Mouse (Mus musculus) v-Abl transformed pro-B cells (cell line): Measurements from ENCODE around the gene Kif17.

Experiments
- in situ Hi-C, 2 experiments: fragments of 400-800 bp; cut with MboI; formaldehyde crosslinking; loops; one replicate each; pipeline ENCODE4 v1.15.1; 2025; ENCODE audit not compliant: unreplicated experiment in 2 of 2

Kif17 gene

GRCm38 (mm10) chr4:138307739-138308138 lies 57.5 kb downstream of the Kif17 start:
- in situ Hi-C loops = loop anchor here in 1 of 2 experiments (25.0 kb wide), 1 partner anchor 970 kb away; no protein-coding TSS in a partner anchor

- in situ Hi-C loops = loop anchor here in 1 of 2 experiments (10.0 to 25.0 kb wide), 2 partner anchors 346 to 973 kb away; no protein-coding TSS in a partner anchor
Observed at GRCm38 (mm10) chr4:138310311-138310910, 60.2 kb downstream of the Kif17 start.

DNA sequence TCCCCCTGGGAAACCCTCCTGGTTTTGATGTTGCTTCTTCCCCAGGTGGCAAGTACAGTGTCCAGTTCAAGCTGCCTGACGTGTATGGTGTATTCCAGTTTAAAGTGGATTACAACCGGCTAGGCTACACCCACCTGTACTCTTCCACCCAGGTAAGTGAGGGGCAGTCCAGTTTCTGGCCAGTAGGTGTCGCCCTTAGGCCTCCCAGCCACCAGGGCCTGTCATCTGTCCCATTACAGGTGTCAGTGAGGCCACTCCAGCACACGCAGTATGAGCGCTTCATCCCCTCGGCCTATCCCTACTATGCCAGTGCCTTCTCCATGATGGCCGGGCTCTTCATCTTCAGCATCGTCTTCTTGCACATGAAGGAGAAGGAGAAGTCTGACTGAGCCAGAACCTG lies 61.4 kb downstream of the Kif17 start:
- in situ Hi-C loops = loop anchor here in 1 of 2 experiments (10.0 to 25.0 kb wide), 2 partner anchors 347 to 974 kb away; no protein-coding TSS in a partner anchor

DNA sequence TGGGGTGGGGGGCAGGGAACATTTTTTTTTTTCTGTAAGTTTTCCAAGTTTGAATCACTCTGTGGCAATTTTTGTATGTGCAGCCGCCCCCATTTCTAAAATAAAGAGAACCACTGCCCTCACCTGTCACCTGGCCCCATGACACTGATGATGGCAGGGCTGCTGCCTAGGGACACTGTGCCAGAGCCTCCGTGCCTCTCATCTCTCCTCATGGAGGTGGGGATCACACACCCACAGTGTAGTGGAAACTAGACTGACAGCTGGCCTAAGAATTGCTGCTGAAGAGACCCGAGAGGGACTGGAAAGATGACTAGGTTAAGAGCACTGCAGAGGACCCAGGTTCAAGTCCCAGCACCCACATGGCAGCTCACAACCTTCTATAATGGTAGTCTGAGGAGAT lies 61.9 kb downstream of the Kif17 start:
- in situ Hi-C loops = loop anchor here in 1 of 2 experiments (10.0 to 25.0 kb wide), 2 partner anchors 347 to 975 kb away; no protein-coding TSS in a partner anchor

GRCm38 (mm10) chr4:138313021-138313420 lies 62.8 kb downstream of the Kif17 start:
- in situ Hi-C loops = loop anchor here in 1 of 2 experiments (10.0 to 25.0 kb wide), 2 partner anchors 348 to 976 kb away; no protein-coding TSS in a partner anchor

GRCm38 (mm10) chr4:138313795-138314194 lies 63.6 kb downstream of the Kif17 start:
- in situ Hi-C loops = loop anchor here in 1 of 2 experiments (10.0 to 25.0 kb wide), 2 partner anchors 349 to 976 kb away; no protein-coding TSS in a partner anchor

- in situ Hi-C loops = loop anchor here (5.0 to 25.0 kb wide), 3 partner anchors 112 to 978 kb away; no protein-coding TSS in a partner anchor
Observed at GRCm38 (mm10) chr4:138315781-138316180, 65.5 kb downstream of the Kif17 start.

GRCm38 (mm10) chr4:138316369-138316768 lies 66.1 kb downstream of the Kif17 start:
- in situ Hi-C loops = loop anchor here (5.0 to 25.0 kb wide), 3 partner anchors 111 to 979 kb away; no protein-coding TSS in a partner anchor

DNA sequence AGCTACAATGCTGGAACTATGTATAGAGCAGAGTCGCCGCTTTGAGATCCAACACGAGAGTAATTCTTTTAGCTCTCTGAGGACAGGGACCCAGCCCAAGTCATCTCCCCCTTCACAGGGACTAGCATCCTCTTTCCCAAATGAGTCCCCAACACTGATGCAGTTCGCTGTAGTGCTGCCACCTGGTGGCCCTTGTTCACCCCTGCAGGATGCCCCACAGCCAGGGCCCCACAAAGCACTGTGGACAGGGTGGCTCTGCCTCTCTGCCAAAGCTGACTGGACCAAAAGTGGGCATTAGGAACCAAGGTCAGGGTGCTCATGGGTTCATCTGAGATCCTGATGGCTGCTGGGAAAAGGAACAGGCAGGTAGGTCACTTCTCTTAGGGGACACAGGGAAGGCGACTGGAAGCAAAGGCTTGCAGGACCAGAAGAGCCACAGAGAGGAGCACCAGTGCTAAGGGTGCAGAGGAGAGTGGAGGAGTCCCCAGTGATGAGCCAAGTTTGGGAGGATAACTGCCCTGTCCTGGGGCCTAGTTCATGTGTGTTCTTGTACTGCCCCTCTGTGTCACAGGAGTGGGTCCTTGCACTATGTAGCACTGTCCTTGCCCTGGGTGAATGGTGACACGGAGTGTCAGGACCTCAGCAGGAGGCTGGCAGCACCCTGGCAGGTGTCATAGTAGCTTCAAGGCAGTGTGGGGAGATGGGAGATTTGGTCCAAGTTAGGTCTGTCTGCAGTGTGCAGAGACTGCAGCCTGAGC lies 68.5 kb downstream of the Kif17 start:
- in situ Hi-C loops = loop anchor here (5.0 to 25.0 kb wide), 3 partner anchors 109 to 981 kb away; no protein-coding TSS in a partner anchor

GRCm38 (mm10) chr4:138319508-138319907 lies 69.3 kb downstream of the Kif17 start:
- in situ Hi-C loops = loop anchor here (5.0 to 25.0 kb wide), 3 partner anchors 108 to 982 kb away; no protein-coding TSS in a partner anchor

DNA sequence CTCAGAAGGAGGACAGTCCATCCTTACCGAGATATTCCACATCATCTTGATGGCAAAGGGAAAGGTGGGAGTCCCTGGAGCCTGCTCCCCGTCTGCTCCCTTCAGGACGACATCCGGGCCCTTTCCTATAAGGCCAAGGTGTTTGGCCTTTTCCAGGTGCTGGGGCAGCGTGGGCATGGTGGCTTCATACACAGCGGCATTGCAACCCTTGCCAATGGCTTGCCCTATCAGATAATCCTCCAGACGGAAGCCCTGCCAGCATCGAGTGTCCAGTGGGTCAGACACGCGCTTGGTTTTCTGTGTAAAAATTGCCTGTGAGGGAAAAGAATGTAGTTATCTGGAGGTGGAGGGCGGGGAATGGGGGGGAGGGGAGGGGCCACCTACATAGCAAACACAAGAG lies 70.5 kb downstream of the Kif17 start:
- in situ Hi-C loops = loop anchor here in 1 of 2 experiments (25.0 kb wide), 1 partner anchor 983 kb away; no protein-coding TSS in a partner anchor

- in situ Hi-C loops = loop anchor here in 1 of 2 experiments (25.0 kb wide), 1 partner anchor 984 kb away; no protein-coding TSS in a partner anchor
Observed at GRCm38 (mm10) chr4:138321488-138321887, 71.3 kb downstream of the Kif17 start.

- in situ Hi-C loops = loop anchor here in 1 of 2 experiments (25.0 kb wide), 1 partner anchor 985 kb away; no protein-coding TSS in a partner anchor
Observed at GRCm38 (mm10) chr4:138322692-138323091, 72.5 kb downstream of the Kif17 start.

- in situ Hi-C loops = loop anchor here in 1 of 2 experiments (25.0 kb wide), 1 partner anchor 986 kb away; no protein-coding TSS in a partner anchor
Observed at GRCm38 (mm10) chr4:138323753-138324152, 73.5 kb downstream of the Kif17 start.

DNA sequence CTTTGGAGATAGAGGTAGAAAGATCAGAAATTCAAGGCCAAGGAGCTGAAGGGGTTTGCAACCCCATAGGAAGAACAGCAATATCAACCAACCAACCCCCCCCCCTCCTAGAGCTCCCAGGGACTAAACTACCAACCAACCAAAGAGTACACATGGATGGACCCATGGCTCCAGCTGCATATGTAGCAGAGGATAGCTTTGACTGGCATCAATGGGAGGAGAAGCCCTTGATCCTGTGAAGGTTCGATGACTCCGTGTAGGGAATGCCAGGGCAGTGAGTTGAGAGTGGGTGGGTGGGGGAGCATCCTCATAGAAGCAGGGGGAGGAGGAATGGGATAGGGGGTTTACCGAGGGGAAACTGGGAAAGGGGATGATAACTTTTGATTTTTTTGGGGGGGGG lies 74.2 kb downstream of the Kif17 start:
- in situ Hi-C loops = loop anchor here in 1 of 2 experiments (25.0 kb wide), 1 partner anchor 987 kb away; no protein-coding TSS in a partner anchor

DNA sequence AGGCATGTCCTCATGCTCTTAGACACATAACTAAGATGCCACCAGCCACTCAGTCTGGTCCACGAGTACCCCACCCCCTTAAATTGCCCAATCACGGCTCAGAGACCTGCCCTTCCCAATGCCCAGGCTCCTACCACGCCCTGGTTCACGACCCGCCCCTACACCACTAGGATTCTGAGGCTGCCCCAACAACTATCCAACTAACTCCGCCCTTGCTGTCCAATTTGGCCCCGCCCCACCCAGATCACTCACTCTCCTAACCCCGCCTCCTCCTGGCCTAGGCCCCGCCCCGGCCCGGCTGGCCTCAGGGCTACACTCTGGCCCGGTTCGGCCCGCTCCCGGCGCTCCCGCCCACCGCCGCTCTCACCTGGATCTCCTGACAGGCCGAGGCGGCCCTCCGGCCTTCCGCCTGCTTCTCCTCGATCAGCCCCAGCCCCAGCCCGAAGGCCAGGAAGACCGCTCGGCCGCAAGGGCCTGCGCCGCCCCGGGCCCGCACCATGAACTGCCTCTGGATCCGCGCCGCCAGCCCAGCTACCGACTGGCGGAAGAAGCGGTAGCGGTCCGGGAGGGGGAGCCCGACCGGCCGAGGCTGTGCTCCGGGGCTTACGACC lies 75.3 kb downstream of the Kif17 start:
- in situ Hi-C loops = loop anchor here (5.0 to 25.0 kb wide), 2 partner anchors 107 to 237 kb away; partner anchors contain the start of gene Mul1 (in 1 of the 2)

DNA sequence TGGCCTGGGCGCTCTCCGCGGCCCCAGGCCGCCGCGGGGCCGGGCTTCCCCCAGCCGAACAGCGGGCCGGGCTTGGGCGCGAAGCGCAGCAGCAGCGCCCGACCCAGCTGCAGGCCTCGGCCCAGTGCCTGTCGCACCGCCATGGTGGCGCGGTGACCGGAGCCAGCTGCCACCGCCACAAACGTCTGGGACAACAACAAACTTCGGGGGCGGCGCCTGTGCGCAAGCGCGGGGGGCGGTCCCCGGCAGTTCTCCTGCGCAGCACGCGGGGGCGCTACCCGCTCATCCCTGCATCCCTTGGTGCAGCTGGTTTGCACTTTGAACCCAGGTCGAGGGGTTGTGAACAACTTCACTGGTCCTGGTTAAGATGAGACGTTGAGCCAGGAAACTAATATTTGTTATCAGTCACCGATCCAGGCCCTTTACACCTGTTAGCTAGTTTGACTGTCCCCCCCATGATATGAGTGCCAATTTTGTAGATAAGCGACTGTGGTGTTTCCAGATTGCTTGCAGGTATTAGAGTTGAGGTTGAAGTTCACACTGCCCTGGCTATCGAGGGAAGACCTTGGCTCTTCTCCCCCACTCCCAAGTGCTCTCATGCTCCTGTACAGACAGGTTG lies 76.0 kb downstream of the Kif17 start, which contains the start of gene Pink1:
TSS of gene Pink1 (minus strand) at position 231 of the 619 bp plus-strand sequence.
- in situ Hi-C loops = loop anchor here (5.0 to 25.0 kb wide), 2 partner anchors 106 to 236 kb away; partner anchors contain the start of gene Mul1 (in 1 of the 2)

GRCm38 (mm10) chr4:138327155-138327554 lies 76.9 kb downstream of the Kif17 start:
- in situ Hi-C loops = loop anchor here (5.0 to 25.0 kb wide), 2 partner anchors 105 to 235 kb away; partner anchors contain the start of gene Mul1 (in 1 of the 2)

- in situ Hi-C loops = loop anchor here (5.0 to 25.0 kb wide), 2 partner anchors 104 to 234 kb away; partner anchors contain the start of gene Mul1 (in 1 of the 2)
Observed at GRCm38 (mm10) chr4:138327891-138328470, 77.7 kb downstream of the Kif17 start.
